Mouse (Mus musculus): ENCODE data around the gene 9930111J21Rik2. TPM values are rescaled to one million over a fixed set of nuclear protein-coding genes. Genes with fewer than 3 reads are reported as not detected.

The 9930111J21Rik2 gene
- polyA plus RNA-seq, 1 experiment, result 2.4 TPM

DNA sequence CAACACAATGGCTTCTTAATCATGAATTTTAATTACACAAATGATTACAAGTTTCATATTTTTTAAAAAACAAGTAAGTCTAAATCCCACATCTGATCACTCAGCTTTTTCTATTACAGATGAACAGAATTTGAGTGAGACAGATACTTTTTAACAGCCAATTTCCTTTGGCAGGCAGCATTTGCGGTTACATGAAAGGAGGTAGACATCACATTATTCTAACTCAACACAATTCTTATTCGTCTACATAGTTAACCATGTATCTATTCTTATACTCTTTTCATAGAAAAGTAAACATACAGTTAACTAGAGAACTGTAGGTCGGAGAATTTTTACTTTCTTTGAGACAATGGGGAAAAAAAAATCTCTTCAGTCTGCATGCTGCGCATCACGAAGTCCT lies 39.5 kb upstream of the 9930111J21Rik2 start:
- no peak for TF ChIP-seq POLR2A (IDR thresholded peaks at IDR 0.05; ENCODE audit: low read depth, low read length)
- TF ChIP-seq CTCF (conservative IDR thresholded peaks at IDR 0.05; ENCODE audit: insufficient read depth, insufficient read length, low read depth, low read length), result no peak
- WGBS, result 81% methylated on average over 5 of the region's 5 CpGs
- H3K27ac ChIP-seq (ENCODE audit: insufficient read depth, low read depth, low read length), result no peak overlapping the region

DNA sequence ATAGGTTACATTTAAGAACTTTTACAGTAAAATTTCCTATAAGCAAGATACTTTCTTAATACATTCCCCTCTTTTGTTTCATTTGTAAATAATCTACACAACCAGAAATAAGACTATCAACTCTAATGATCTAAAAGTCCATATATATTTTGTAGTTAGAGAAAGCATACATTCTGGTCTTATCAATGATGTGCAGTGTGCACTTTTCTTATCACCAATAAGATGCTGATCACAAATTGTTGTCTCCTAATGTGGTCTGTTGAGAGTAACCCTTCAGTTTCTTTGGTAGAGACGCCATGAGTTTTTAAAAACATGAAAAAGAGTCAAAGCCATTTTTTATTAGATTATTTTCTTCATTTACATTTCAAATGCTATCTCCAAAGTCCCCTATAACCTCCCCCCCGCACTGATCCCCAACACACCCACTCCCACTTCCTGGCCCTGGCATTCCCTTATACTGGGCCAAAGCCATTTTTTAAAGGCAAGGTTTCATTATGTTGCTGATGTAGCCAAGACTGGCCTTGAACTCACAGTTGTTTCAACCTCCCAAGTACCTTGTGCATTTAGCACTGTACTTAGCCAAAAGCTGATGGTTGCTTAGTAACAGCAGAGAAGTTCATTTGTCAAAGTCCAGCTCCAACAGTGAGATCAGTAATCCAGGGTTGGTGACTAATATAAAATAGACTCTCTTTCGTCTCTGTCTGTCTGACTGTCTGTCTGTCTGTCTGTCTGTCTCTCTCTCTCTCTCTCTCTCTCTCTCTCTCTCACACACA lies 38.9 kb upstream of the 9930111J21Rik2 start:
- Histone ChIP-seq H3K27ac (ENCODE audit: insufficient read depth, low read depth, low read length) (no peak overlapping the region), H3K4me3 (ENCODE audit: insufficient read depth, low read depth, low read length) (no peak overlapping the region), H3K4me1 (ENCODE audit: control insufficient read depth, insufficient read depth, low read length) (peaks cover 16% of the 10 kb centered on the region; the same call in 1 of the 2 replicates), H3K36me3 (ENCODE audit: control insufficient read depth, insufficient read depth, low read length) (no peaks in the 10 kb centered on the region), H3K27me3 (replicated peaks; ENCODE audit: control insufficient read depth, insufficient read depth, low read length) (no peaks in the 10 kb centered on the region)
- WGBS, result 76% methylated on average over 3 of the region's 3 CpGs
- peak; percentile 33 for DNase-seq
- TF ChIP-seq CTCF (conservative IDR thresholded peaks at IDR 0.05; ENCODE audit: insufficient read depth, insufficient read length, low read depth, low read length) (no peak), POLR2A (IDR thresholded peaks at IDR 0.05; ENCODE audit: low read depth, low read length) (no peak)

More for the DNA sequence above, 39.5 kb upstream of the 9930111J21Rik2 start:
- Histone ChIP-seq H3K36me3 (ENCODE audit: control insufficient read depth, insufficient read depth, low read length) (no peaks in the 10 kb centered on the region), H3K27me3 (replicated peaks; ENCODE audit: control insufficient read depth, insufficient read depth, low read length) (no peaks in the 10 kb centered on the region), H3K4me3 (ENCODE audit: insufficient read depth, low read depth, low read length) (no peak overlapping the region), H3K4me1 (ENCODE audit: control insufficient read depth, insufficient read depth, low read length) (peaks cover 13% of the 10 kb centered on the region; the same call in 1 of the 2 replicates)
- DNase-seq, result no peak

DNA sequence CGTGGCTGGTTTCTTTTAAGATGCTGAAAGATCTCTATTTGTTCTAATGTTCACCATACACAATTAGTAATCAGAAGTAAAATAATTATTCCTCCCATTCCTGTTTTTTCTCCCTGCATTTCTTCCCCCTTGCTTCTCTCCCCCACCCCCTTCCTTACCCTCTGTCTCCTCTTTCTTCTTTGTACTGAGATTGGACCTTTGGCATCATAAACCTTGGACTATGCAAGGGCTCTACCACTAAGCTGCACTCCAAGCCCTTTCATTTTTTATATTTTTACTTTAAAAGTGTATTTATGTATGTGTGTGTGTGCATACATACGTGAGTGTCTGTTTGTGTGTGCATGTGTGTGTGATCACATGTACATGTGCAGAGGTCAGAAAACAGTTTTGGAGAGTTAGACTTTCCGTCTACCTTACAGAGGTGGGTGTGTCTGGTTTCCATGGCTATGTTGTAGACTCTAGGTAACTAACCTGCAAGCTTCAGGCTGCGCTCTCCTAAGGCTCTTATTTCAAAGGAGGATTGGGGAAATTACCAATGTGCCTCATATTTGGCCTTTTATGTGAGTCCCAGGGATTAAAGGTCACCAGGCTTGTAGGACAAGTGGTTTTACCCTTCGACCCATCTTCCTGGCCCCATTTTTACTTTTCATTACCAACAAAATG lies 38.1 kb upstream of the 9930111J21Rik2 start:
- peaks cover 23% of the 10 kb centered on the region; the same call in 1 of the 2 replicates for H3K4me1 ChIP-seq (ENCODE audit: control insufficient read depth, insufficient read depth, low read length)
- H3K27ac ChIP-seq (ENCODE audit: insufficient read depth, low read depth, low read length), result no peak overlapping the region
- H3K27me3 ChIP-seq (replicated peaks; ENCODE audit: control insufficient read depth, insufficient read depth, low read length), result no peaks in the 10 kb centered on the region
- no peak for DNase-seq
- 80% methylated on average over 5 of the region's 5 CpGs for WGBS
- no peak overlapping the region for H3K4me3 ChIP-seq (ENCODE audit: insufficient read depth, low read depth, low read length)
- no peak for TF ChIP-seq CTCF (conservative IDR thresholded peaks at IDR 0.05; ENCODE audit: insufficient read depth, insufficient read length, low read depth, low read length)
- no peak for TF ChIP-seq POLR2A (IDR thresholded peaks at IDR 0.05; ENCODE audit: low read depth, low read length)
- H3K36me3 ChIP-seq (ENCODE audit: control insufficient read depth, insufficient read depth, low read length), result no peaks in the 10 kb centered on the region

DNA sequence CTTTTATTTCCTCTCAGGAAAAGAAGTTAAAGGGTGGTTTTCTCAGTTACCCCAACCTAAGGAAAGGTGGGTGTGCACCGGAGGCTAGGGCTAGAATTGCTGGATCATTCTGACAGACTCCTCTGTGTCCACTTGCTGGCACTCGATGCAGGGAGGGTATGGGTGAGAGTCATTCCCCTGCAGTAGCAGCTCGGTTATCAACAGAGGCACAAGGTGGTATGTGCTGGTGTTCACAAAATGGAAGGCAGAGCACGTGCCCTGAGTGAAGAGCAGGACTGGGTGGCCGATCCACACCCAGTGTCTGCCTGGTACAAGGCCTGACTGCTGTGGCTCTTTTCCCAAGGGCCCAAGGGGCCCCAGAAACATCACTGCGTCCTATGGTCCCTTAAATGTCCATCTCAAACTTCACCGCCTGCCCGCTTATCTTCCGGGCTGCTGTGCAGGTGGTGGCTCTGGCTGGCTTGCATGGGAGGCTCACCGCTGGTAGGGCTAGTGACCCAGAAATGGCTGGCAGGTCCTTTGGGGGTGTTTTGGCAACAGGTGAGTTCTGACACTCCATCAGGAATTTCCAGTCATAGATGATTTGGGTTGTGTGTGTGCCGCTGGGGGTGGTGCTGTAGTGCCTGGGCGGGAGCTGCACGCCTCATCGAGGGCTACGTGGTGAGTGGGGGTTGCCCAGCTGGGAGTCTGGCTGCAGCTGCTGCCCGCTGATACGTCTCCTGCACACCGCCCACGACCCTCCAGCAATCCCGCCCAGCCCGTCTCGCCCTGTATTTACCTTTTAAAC lies 37.0 kb upstream of the 9930111J21Rik2 start:
- DNase-seq, result peak; percentile 22
- Histone ChIP-seq H3K4me1 (ENCODE audit: control insufficient read depth, insufficient read depth, low read length) (peaks cover 25% of the 10 kb centered on the region; the same call in 1 of the 2 replicates), H3K27me3 (replicated peaks; ENCODE audit: control insufficient read depth, insufficient read depth, low read length) (no peaks in the 10 kb centered on the region), H3K4me3 (ENCODE audit: insufficient read depth, low read depth, low read length) (peak overlapping the region; percentile 44), H3K36me3 (ENCODE audit: control insufficient read depth, insufficient read depth, low read length) (no peaks in the 10 kb centered on the region), H3K27ac (ENCODE audit: insufficient read depth, low read depth, low read length) (peak overlapping the region; percentile 24; the same call in 1 of the 2 replicates)
- no peak for TF ChIP-seq POLR2A (IDR thresholded peaks at IDR 0.05; ENCODE audit: low read depth, low read length)
- WGBS, result 53% methylated on average over 22 of the region's 22 CpGs

DNA sequence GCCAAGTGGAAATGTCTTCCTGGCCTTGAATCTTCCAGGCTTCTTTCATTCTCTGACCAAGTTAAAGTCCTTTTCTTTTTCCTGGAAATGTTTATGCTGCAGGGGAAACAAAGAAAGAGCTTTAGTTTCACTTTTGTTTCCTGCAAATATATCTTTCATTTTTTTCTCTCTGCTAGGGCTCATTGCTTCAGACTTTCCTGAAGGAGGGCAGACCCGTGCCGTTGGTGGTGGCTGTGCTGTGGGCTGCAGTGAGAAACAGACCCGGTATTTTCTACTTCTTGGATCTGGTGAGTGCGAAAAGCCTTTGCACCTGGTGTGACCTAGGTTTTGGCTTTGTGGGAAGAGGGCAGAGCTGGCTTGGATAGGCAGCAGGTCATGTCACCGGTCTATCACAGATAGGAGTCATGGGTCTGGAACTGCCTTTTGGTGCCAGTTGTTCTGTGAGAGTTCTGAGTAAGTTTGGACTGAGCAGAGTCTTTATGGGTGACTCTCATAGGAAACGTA lies 35.9 kb upstream of the 9930111J21Rik2 start:
- Histone ChIP-seq H3K27me3 (replicated peaks; ENCODE audit: control insufficient read depth, insufficient read depth, low read length) (no peaks in the 10 kb centered on the region), H3K4me3 (ENCODE audit: insufficient read depth, low read depth, low read length) (peak overlapping the region; percentile 55), H3K36me3 (ENCODE audit: control insufficient read depth, insufficient read depth, low read length) (no peaks in the 10 kb centered on the region), H3K27ac (ENCODE audit: insufficient read depth, low read depth, low read length) (peak overlapping the region; percentile 93), H3K4me1 (ENCODE audit: control insufficient read depth, insufficient read depth, low read length) (peaks cover 25% of the 10 kb centered on the region; the same call in 1 of the 2 replicates)
- no peak for TF ChIP-seq POLR2A (IDR thresholded peaks at IDR 0.05; ENCODE audit: low read depth, low read length)
- no peak for TF ChIP-seq CTCF (conservative IDR thresholded peaks at IDR 0.05; ENCODE audit: insufficient read depth, insufficient read length, low read depth, low read length)
- DNase-seq, result peak; percentile 23
- 52% methylated on average over 6 of the region's 6 CpGs for WGBS

DNA sequence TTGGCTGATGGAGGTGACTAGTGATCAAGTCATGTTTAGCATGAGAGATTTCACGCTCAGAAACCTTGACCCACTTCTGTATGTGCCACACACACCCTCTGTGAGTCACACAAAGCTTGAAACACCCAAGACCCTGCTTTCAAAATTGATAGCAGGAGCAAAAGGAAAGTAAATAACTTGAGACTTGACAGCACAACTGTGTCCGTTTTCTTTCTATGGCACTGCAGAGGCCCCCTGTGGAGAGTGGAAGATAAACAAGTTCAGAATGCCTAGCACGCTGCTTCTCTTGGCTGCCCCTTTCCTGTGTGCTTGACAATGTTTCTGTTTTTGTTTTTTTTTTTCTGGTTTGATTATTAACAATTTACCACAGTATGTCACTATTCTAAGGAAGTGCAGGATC lies 33.8 kb upstream of the 9930111J21Rik2 start:
- Histone ChIP-seq H3K36me3 (ENCODE audit: control insufficient read depth, insufficient read depth, low read length) (no peaks in the 10 kb centered on the region), H3K4me1 (ENCODE audit: control insufficient read depth, insufficient read depth, low read length) (peaks cover 32% of the 10 kb centered on the region), H3K27ac (ENCODE audit: insufficient read depth, low read depth, low read length) (peak overlapping the region; percentile 65), H3K4me3 (ENCODE audit: insufficient read depth, low read depth, low read length) (no peak overlapping the region), H3K27me3 (replicated peaks; ENCODE audit: control insufficient read depth, insufficient read depth, low read length) (no peaks in the 10 kb centered on the region)
- WGBS, result 25% methylated on average over 3 of the region's 3 CpGs
- TF ChIP-seq CTCF (conservative IDR thresholded peaks at IDR 0.05; ENCODE audit: insufficient read depth, insufficient read length, low read depth, low read length), result peak; percentile 42
- no peak for TF ChIP-seq POLR2A (IDR thresholded peaks at IDR 0.05; ENCODE audit: low read depth, low read length)
- peak; percentile 66 for DNase-seq
